Mouse (Mus musculus) inflammation-experienced regulatory T-cells, adult 6 months (primary cell): ENCODE measurements around the gene Art2b. TPM values are rescaled to one million over a fixed set of nuclear protein-coding genes. Genes with fewer than 3 reads are reported as not detected.
"Not testable (repeated sequence)": the region's sequence is repeated elsewhere in the genome, so short reads cannot be mapped to it uniquely, and the experiment has no call there.

Source experiments
- ATAC-seq: one replicate; pipeline ENCODE4 v1.8.0; 2017
- polyA plus RNA-seq, 3 experiments: library from polyadenylated mRNA; unstranded; fragments of 100-300 nt; shearing (Covaris generic); gene quantifications; one replicate each; pipeline ENCODE4 v1.2.1; 2017

Art2b gene
- 100 to 1,000 TPM in 2 of 3 experiments, 10 to 100 TPM in 1; 72.4 to 156 (median 144) TPM for polyA plus RNA-seq

DNA sequence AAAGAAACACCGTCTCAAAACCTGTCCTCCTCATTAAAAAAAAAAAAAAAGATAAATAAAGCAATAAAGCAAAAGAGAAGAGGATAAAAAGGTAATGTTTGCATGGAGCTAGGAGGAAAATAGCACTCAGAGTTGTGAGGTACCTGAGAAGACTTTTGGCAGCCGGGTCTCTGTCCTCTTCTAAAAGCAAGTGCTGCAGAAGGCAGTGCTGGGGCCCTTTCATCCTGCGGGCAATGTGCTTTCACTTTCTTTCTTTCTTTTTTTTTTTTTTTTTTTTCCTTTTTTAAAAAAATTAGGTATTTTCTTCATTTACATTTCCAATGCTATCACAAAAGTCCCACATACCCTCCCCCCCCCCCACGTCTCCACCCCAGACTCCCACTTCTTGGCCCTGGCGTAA, at the start of gene Art2b:
Gene Art2b, minus strand, starts transcription at position 193 of the 400 bp plus-strand sequence.
- no peak for ATAC-seq

DNA sequence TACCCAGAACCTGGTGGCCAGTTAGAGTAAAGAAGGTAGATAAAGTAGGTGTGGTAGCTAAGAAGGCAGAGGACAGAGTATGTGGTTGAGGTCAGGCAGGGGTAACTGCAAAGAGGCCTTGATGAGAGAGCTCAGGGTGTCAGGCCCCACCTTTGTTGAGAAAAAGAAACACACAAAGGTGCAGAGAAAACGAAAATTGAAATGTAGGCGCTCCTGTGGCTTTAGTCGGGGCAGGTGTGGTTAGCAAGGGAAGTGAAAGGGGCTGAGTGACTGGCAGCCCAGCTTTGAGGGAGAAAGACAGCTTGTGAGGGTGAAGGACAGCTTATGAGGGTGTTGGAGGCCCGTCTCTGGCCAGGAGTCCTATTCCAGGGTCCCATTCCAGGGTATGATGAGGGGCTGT, 49.1 kb upstream of the Art2b start:
- ATAC-seq, result peak; percentile 77

DNA sequence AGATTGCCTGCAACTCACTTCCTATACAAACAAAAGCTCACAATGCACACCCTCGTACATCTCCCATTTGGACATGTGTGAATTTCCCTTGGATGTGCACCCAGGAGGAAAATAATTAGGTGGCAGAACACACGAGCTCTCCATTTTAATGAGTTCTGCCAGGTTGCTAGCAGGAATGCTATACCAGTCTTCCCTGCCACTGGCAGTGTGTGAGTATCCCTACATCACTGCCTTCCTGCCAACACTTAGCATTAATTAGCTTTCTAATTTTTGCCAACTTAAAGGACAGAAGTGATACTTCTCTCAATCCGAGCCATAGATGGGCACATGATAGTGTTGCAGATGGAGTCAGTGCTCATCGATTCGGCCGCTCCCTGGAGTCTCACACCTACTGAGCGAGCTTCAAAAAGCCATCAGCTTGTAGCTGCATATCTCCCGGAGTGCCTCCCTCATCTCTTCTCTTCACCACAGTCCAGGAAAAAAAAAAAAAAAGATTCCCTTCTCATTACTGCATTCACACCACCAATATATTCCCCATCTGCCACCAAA, 48.3 kb upstream of the Art2b start:
- ATAC-seq, result no peak

DNA sequence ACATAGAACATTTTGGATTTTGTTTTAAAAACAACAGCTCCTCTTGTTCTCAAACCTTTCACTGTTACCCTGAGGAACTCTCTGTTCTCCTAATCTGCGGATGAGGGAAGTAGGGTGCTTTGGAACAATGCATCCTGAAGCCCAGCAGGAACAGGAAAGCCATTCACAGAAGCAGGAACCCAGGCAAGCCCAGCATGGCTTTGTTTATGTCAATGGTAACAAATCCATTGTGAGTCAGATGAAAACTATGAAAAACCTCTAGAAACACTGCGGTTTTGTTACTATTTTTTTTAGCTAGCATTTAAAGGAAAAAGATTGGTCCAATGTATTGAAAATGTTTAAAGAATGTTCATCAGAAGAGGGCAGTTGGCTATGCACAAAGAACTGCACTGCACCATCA, 43.1 kb upstream of the Art2b start:
- ATAC-seq, result no peak

DNA sequence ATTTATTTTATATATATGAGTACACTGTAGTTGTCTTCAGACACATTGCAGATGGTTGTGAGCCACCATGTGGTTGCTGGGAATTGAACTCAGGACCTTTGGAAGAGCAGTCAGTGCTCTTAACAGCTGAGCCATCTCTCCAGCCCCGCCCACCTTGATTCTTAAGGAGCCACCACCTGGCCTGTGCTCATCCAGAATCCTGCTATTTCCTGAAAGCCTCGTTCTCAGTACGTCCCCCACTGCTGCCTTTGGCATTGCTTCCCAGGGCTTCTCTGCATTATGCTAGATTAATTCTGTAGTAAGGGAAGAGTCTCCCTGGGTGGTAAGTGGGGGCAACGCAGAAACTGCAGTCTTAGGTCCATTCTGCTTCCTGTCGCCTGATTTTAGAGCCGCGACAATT, 41.8 kb upstream of the Art2b start:
- ATAC-seq, result not testable (repeated sequence)

DNA sequence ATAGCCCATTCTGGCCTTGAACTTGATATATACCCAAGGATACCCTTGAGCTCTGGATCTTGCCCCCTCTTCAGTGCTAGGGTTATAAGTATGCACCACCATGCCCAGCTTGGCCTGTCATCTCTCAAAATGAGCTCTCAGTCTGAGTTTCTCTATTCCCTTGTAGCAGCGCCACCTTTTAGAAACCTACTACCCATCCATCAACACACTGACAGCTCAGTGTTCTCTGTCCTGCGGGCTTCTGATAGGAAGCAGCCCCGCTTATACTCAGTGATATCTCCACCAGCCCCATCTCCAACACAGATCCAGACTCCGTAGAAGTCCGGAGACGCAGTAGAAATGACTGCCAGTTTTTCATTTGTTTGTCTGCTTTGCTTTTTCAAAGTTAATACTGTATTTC, 38.9 kb upstream of the Art2b start:
- ATAC-seq, result no peak

DNA sequence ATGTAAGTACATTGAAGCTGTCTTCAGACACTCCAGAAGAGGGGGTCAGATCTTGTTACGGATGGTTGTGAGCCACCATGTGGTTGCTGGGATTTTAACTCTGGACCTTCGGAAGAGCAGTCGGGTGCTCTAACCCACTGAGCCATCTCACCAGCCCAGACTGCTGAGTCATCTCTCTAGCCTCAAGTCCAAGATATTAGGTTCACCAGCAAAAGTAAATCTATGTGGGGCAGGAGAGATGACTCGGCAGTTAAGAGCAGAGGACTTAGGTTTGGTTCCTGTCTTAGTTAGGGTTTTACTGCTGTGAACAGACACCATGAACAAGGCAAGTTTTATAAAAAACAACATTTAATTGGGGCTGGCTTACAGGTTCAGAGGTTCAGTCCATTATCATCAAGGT, 36.5 kb upstream of the Art2b start:
- not testable (repeated sequence) for ATAC-seq

DNA sequence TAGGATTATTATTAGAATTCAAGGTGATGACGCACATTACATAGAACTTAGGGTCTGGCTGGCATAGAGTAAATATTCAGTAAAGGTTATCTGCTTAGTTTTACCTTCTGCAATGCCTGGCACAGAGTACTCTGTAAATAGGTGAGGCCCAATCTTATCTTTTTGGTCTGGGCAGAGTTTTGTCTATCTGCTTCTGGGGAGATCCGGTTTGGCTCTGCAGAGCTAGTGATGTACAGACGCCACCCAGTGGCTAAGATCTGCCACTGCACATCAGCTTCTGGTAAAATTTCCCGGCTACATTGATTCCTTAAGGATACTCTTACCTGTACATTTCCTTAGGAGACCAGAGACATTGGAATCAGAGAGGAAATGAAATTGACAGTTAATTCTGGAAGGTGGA, 35.0 kb upstream of the Art2b start:
- peak; percentile 50 for ATAC-seq

DNA sequence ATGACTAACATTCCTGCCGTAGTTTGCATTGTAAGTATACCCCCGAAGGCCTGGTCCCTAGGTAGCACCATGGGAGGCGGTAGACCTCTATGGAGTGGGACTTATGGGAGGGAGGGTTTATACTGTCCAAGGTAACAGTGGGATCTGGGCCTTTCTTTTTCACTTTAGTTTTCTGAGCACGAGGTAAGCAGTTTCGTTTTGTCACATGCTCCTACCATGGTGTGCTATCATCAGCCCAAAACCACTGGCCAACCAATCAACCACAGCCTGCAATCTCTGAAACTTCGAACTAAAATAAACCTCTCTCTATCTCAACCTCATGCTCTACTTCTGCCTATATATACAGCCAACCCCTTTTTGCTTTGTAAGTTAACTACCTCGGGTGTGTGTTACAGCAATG, 32.9 kb upstream of the Art2b start:
- ATAC-seq, result peak; percentile 52

DNA sequence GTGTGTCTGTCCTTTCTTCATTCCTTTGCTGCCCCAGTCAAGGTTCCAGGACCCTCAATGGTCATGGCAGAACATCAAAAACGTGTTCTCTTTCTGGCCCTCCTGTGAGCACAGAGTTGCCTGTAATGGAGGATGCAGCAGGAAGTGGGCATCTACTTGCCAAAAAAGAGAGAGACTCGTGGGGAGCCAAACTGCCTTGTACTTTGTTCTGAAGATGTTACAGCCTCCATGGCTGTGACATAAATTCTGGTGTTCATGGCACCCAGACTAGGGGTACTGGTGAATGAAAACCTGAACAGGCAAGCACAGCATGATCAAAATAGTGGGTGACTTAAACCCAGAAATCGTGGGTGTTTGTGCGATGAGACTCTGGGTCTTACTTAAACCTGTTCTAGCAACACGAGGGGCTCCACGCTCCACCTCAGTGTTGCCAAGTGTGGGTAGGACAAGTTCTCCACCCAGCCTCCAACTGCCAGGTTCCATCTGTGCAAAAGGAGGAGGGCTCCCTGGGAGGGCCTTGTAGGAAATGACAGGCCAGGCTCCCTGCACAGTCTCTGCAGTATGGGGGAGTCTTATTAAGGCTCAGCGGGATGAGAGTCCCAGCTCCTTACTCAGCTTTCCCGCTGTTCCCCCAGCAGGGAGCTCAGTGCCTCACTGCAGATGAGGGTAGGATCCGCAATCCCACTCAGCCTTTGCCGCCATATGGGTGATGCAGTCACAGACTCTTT, 32.2 kb upstream of the Art2b start:
- peak; percentile 62 for ATAC-seq

DNA sequence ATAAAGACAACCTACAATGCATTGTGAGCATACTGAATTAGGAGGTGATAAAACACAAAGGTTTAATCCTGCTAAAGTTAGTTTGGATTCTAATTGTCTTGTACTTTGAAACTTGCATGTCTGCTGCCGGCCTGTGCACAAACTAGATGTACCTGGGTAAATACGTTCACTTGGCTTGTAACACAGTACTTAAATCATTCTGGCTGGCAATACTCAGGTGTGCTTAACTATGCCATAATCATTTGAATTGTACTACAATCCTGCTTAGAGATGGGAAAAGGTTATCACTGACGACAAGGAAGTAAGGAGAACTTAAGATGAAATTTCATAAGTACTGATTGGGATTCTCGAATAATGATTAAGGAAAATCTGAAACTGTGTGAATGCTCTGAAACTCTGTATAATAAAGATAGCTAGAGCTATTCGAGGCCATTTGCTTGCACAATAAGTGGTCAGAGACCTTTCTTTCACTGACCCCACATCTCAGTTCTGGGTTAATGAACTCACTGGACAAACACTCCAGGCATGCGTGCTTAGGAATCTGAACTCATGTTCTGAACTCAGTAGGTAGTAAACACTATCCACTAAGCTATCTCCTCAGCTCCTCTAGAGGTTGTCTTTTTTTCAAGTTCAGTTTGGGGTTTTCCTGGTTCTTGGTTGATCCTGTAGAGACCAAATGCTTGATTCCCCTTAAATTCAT, 30.9 kb upstream of the Art2b start:
- ATAC-seq, result no peak

DNA sequence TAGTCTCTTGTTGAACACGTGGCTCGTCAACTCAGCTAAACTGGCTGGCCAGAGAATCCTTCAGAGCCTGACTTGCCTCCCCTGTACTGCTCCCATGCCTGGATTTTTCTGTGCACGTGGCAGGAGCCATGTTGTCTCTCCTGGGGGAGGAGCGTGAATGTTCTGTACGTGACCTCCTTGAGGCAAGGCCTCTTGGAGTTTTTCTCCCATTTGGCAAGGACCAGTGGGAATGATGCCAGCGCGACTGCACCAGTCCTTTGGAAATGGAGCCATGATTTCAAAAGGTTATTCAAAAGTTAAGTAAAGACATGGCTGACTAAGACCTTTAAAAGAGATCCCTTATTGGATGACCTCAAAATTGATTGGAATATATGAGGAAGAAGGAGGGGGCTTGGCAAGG, 30.0 kb upstream of the Art2b start:
- no peak for ATAC-seq

DNA sequence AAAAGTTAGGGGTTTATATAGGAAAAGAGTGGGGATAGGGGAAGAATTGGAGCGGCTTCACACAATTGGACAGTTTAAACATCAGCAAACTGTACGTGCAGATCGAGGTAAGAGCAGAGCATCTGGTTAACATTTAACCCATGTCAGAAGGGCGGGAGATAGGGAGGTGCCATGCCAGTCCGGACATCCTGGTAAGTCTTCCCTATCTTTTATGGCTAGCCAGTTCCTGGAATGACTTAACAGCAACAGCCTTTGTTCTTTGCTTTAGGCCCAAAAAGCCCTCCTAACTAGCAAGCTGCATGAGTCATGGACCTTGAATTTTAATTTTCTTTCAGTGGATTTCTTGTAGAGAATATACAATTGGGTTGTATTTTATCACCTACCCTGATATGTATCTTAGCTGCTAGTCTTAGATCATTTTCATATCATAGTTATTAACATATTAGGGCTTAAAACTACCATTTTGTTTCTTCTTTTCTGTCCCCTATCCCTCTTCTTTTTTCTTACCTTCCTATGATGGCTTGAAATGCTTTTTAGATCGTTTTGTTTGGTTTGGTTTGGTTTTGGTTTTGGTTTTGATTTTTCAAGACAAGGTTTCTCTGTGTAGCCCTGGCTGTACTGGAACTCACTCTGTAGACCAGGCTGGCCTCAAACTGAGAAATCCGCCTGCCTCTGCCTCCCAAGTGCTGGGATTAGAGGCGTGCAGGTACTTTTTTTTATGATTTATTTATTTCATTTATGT, 27.6 kb upstream of the Art2b start:
- ATAC-seq, result peak; percentile 39

DNA sequence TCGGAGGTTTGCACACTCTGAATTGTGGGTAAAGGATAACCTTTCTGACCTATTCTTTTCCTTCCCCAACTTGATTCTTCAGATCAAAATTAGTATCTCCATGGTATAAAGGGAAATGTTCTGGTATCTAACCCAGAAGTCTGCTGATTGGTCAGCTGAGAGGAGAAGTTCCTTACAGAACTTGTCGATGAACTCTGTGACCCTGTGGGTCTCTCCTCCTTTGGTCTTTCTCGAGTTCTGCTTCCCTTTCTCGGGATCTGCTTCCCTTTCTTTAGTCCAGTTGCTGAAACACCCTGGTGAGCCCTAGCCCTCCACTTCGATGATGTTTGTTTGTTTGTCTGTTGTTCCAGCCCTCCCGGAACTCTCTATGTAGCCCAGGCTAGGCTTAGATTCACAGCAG, 22.4 kb upstream of the Art2b start:
- ATAC-seq, result no peak

DNA sequence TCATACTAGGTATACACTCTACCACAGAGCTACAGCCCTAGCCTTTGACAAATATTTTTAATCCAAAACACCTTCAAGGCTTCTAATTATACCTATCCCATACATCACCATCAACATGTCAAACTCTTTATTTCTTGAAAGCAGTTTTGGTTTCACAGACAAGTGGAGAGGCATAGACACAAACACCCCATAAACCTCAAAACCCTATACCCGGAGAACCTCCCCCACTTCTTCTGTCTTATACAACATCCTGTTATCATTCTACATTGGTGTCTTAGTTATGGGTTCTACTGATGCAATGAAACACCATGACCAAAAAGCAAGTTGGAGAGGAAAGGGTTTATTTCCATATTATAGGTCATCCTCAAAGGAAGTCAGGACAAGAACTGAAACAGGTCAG, 15.0 kb upstream of the Art2b start:
- peak; percentile 89 for ATAC-seq

DNA sequence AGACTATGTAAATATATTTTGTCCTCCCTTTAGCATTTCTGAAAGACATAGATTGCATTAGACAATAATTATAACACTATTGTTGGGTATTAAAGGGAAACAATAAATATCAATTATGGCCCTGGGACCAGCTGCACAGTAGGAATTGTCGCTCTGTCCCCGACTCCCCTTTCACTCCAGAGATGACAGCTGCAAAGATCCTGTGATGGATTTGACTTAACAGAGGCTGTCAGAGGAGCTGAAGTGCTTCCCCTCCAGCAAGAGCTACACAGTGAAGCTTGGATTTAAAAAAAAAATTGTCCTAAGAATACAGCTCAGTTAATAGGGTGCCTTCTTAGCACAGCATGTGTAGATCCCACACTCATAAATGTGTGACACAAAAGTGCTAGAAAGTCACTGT, 13.1 kb upstream of the Art2b start:
- no peak for ATAC-seq

DNA sequence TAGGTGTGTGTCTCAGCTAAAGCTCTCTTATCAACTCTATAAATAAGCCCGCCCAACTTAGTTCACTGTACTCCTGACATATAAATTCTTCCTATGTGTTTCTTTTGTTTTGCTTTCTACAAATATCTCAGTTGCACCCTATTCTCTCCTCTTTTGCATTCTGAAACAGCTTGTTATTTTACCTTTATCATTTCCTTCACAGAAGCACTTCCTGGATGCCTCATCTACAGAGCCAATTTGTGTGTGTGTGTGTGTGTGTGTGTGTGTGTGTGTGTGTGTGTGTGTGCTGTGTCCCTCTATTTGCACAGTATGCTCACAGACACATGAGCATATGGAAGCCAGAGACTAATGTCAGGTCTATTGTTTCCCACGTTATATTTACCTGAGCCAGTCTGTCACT, 9.6 kb upstream of the Art2b start:
- peak; percentile 56 for ATAC-seq

DNA sequence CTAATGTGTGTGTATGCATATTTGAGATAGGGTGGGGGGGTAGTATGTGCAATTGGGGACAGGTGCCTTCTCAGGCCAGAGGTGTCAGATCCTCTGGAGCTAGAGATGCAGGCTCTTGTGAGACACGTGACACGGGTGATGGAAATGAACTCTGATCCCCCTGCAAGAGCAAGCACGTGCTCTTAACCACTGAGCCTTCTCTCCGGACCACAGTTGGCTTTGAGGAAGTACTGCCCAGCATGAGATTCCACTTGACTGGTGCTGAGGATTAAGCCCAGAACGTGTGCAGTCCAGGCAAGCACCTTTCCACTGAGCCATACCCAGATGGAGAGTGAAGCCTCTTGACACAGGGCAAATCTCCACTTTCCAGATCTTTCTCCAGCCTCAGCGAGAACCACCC, 1.1 kb downstream of the Art2b start:
- not testable (repeated sequence) for ATAC-seq

DNA sequence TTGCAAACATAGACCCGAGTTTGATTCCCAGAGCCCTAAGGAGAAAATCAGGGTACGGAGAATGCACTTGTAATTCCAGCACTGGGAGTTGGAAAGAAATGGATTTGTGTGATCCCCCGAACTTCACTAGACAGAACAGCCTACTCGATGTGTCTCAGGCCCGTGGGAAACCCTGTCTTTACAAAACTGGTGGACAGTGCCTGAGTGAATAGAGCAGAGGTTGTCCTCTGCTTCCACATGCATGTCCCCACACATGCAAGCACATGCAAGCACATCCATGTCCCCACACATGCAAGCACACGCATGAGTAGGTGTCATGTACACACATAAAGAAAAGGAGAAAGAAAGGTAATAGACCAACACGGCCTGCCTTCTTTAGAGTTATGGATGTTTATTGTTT, 3.4 kb downstream of the Art2b start:
- no peak for ATAC-seq

DNA sequence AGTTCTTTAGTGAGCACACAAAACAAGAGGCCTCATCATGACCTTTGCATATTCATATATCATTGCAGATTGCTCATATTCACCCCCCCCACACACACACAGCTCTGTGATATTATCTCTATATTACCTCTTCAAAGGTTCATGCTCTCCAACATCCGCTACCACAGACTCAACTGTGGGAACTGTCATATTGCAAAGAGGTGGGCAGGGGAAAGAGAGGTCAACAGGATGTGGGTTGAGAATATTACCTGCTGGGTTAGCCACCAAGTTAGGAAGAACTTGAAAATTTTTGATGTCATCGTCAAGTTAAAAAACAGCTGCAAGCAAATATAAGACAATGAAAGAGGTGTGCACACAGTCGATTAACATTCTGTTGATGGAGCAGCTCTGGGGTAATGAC, 4.5 kb downstream of the Art2b start:
- peak; percentile 93 for ATAC-seq

DNA sequence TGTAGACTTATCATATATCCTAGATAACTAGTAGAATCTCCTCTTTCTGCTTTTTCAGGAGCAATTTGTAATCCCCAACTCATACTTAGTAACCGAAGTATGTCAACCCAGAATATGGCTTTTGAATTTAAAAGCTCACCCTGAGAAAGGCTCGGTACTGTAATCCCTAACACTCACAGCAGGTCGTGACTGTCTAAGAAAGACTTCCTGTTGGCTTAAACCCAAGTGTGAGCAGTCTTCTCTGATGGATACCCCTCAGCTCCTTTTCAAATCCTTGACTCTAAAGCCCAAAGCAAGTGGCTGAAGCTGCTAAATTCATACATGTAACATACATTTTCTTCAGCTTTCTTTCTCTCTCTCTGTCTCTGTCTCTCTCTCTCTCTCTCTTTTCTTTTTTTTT, 11.0 kb downstream of the Art2b start:
- peak; percentile 35 for ATAC-seq

DNA sequence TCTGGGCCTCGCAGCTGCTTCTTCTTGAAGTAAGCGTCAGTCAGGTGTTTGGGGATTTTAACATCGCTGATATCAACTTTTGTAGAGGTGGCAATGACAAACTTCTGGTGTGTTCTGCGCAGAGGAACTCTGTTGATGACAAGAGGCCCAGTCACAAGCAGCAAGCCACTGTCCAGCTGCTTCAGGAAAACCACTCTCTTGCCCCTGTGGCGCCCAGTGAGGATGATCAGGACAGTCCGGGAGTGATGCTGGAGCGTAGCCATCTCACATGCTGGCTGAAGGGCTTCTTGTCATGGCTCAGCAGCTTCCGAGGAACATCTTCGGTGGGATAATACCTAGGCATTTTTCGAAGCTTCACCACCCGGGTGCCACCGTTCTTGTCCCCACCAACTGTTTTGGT, 11.8 kb downstream of the Art2b start:
- ATAC-seq, result not testable (repeated sequence)

DNA sequence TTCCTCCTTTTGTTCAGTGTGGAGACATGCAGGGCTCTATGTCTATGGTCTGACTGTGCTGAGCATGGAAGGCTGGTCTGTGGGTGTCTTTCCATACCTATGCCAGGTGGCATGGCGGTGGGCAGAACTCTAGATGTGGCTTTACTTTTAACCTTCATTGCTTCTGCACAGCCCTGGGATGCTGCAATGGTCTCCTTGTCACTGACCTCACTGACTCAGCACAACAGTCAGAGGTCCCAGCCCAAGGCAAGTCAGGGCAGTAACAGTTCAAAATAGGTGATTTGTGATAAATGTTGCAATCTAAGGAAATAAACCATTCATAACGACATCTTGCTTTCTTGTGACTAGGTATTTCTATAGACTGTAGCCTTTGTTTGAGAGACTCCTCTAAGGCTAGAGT, 21.3 kb downstream of the Art2b start:
- ATAC-seq, result no peak
